Mouse (Mus musculus): Measurements from ENCODE around the gene Trp53. TPM values are rescaled to one million over a fixed set of nuclear protein-coding genes. Genes with fewer than 3 reads are reported as not detected.

Gene Trp53
- polyA plus RNA-seq, 1 experiment from 2014 or later: 219 TPM

GRCm38 (mm10) chr11:69601768-69602167 lies 21.6 kb downstream of the Trp53 start:
- Histone ChIP-seq H3K36me3 (ENCODE audit: control insufficient read depth, insufficient read depth, low read length) (no peaks in the 10 kb centered on the region), H3K9me3 (ENCODE audit: control insufficient read depth, low read length) (no peaks in the 10 kb centered on the region), H3K9ac (ENCODE audit: low read depth, low read length) (no peak overlapping the region), H3K4me3 (ENCODE audit: low read length) (no peak overlapping the region), H3K27ac (ENCODE audit: low read depth, low read length) (no peak overlapping the region), H3K27me3 (ENCODE audit: control insufficient read depth, insufficient read depth, low read length) (peaks cover 7% of the 10 kb centered on the region; the same call in 1 of the 2 replicates), H3K4me2 (replicated peaks; ENCODE audit: low read depth, low read length) (no peak overlapping the region), H3K4me1 (ENCODE audit: control insufficient read depth, insufficient read depth, low read length) (peaks cover 34% of the 10 kb centered on the region)
- no peak for ATAC-seq (ENCODE audit: low FRiP score, low TSS enrichment)
- WGBS: 79% methylated on average over 3 of the region's 3 CpGs

- Histone ChIP-seq H3K27me3 (ENCODE audit: control insufficient read depth, insufficient read depth, low read length) (peaks cover 7% of the 10 kb centered on the region; the same call in 1 of the 2 replicates), H3K4me3 (ENCODE audit: low read length) (no peak overlapping the region), H3K9me3 (ENCODE audit: control insufficient read depth, low read length) (no peaks in the 10 kb centered on the region), H3K4me2 (replicated peaks; ENCODE audit: low read depth, low read length) (no peak overlapping the region), H3K9ac (ENCODE audit: low read depth, low read length) (no peak overlapping the region), H3K36me3 (ENCODE audit: control insufficient read depth, insufficient read depth, low read length) (no peaks in the 10 kb centered on the region), H3K4me1 (ENCODE audit: control insufficient read depth, insufficient read depth, low read length) (peaks cover 34% of the 10 kb centered on the region), H3K27ac (ENCODE audit: low read depth, low read length) (no peak overlapping the region)
- 69% methylated on average over 8 of the region's 8 CpGs for WGBS
- no peak for ATAC-seq (ENCODE audit: low FRiP score, low TSS enrichment)
Observed at GRCm38 (mm10) chr11:69603516-69603915, 23.4 kb downstream of the Trp53 start.

- 60% methylated on average over 3 of the region's 3 CpGs for WGBS
- ATAC-seq (ENCODE audit: low FRiP score, low TSS enrichment): no peak
- Histone ChIP-seq H3K36me3 (ENCODE audit: control insufficient read depth, insufficient read depth, low read length) (no peaks in the 10 kb centered on the region), H3K4me1 (ENCODE audit: control insufficient read depth, insufficient read depth, low read length) (peaks cover 34% of the 10 kb centered on the region), H3K4me3 (ENCODE audit: low read length) (peak overlapping the region; percentile 62), H3K9ac (ENCODE audit: low read depth, low read length) (0 out of 2 replicates have a peak overlapping the region, but pooled peaks have one; percentile 63), H3K27ac (ENCODE audit: low read depth, low read length) (no peak overlapping the region), H3K27me3 (ENCODE audit: control insufficient read depth, insufficient read depth, low read length) (peaks cover 7% of the 10 kb centered on the region; the same call in 1 of the 2 replicates), H3K4me2 (replicated peaks; ENCODE audit: low read depth, low read length) (peak overlapping the region; percentile 99), H3K9me3 (ENCODE audit: control insufficient read depth, low read length) (no peaks in the 10 kb centered on the region)
Observed at GRCm38 (mm10) chr11:69604347-69604746, 24.2 kb downstream of the Trp53 start.

- peak overlapping the region; percentile 99 for H3K4me2 ChIP-seq (replicated peaks; ENCODE audit: low read depth, low read length)
- peaks cover 29% of the 10 kb centered on the region for H3K4me1 ChIP-seq (ENCODE audit: control insufficient read depth, insufficient read depth, low read length)
- WGBS: 0% methylated on average over 58 of the region's 73 CpGs
- ATAC-seq (ENCODE audit: low FRiP score, low TSS enrichment): 0 out of 2 replicates have a peak, but pooled peaks have one; percentile 25
- H3K9me3 ChIP-seq (ENCODE audit: control insufficient read depth, low read length): no peaks in the 10 kb centered on the region
- H3K36me3 ChIP-seq (ENCODE audit: control insufficient read depth, insufficient read depth, low read length): no peaks in the 10 kb centered on the region
- 0 out of 2 replicates have a peak overlapping the region, but pooled peaks have one; percentile 4 for H3K27ac ChIP-seq (ENCODE audit: low read depth, low read length)
- peak overlapping the region; percentile 63 for H3K9ac ChIP-seq (ENCODE audit: low read depth, low read length)
- peak overlapping the region; percentile 62 for H3K4me3 ChIP-seq (ENCODE audit: low read length)
- peaks cover 7% of the 10 kb centered on the region; the same call in 1 of the 2 replicates for H3K27me3 ChIP-seq (ENCODE audit: control insufficient read depth, insufficient read depth, low read length)
Observed at GRCm38 (mm10) chr11:69604795-69605664, 24.9 kb downstream of the Trp53 start.

- 0 out of 2 replicates have a peak within 1 kb of the TSS, but pooled peaks have one; percentile 4 for H3K27ac ChIP-seq (ENCODE audit: low read depth, low read length)
- WGBS: 3% methylated on average over 32 of the region's 32 CpGs
Observed at GRCm38 (mm10) chr11:69605726-69606490, 25.7 kb downstream of the Trp53 start, which contains the start of gene Atp1b2. TSS of gene Atp1b2 (minus strand) at chr11:69605942.

GRCm38 (mm10) chr11:69606491-69606795 lies 26.3 kb downstream of the Trp53 start:
- ATAC-seq (ENCODE audit: low FRiP score, low TSS enrichment): no peak
- H3K9ac ChIP-seq (ENCODE audit: low read depth, low read length): peak overlapping the region; percentile 24; the same call in 1 of the 2 replicates
- peaks cover 19% of the 10 kb centered on the region for H3K4me1 ChIP-seq (ENCODE audit: control insufficient read depth, insufficient read depth, low read length)
- H3K27me3 ChIP-seq (ENCODE audit: control insufficient read depth, insufficient read depth, low read length): peaks cover 7% of the 10 kb centered on the region; the same call in 1 of the 2 replicates
- peak overlapping the region; percentile 99 for H3K4me2 ChIP-seq (replicated peaks; ENCODE audit: low read depth, low read length)
- H3K4me3 ChIP-seq (ENCODE audit: low read length): peak overlapping the region; percentile 62; the same call in 1 of the 2 replicates
- WGBS: 59% methylated on average over 2 of the region's 2 CpGs
- no peaks in the 10 kb centered on the region for H3K9me3 ChIP-seq (ENCODE audit: control insufficient read depth, low read length)
- H3K27ac ChIP-seq (ENCODE audit: low read depth, low read length): no peak overlapping the region
- H3K36me3 ChIP-seq (ENCODE audit: control insufficient read depth, insufficient read depth, low read length): no peaks in the 10 kb centered on the region

More at GRCm38 (mm10) chr11:69605726-69606490, 25.7 kb downstream of the Trp53 start, which contains the start of gene Atp1b2:
- Histone ChIP-seq H3K4me1 (ENCODE audit: control insufficient read depth, insufficient read depth, low read length) (peaks cover 20% of the 10 kb centered on the region), H3K9ac (ENCODE audit: low read depth, low read length) (peak within 1 kb of the TSS; percentile 63), H3K4me3 (ENCODE audit: low read length) (peak within 1 kb of the TSS; percentile 62), H3K36me3 (ENCODE audit: control insufficient read depth, insufficient read depth, low read length) (no peaks in the 10 kb centered on the region), H3K4me2 (replicated peaks; ENCODE audit: low read depth, low read length) (peak within 1 kb of the TSS; percentile 99), H3K27me3 (ENCODE audit: control insufficient read depth, insufficient read depth, low read length) (peaks cover 7% of the 10 kb centered on the region; the same call in 1 of the 2 replicates), H3K9me3 (ENCODE audit: control insufficient read depth, low read length) (no peaks in the 10 kb centered on the region)
- ATAC-seq (ENCODE audit: low FRiP score, low TSS enrichment): peak; percentile 91

GRCm38 (mm10) chr11:69606832-69607231 lies 26.7 kb downstream of the Trp53 start:
- 95% methylated on average over 2 of the region's 2 CpGs for WGBS
- no peaks in the 10 kb centered on the region for H3K9me3 ChIP-seq (ENCODE audit: control insufficient read depth, low read length)
- peaks cover 19% of the 10 kb centered on the region for H3K4me1 ChIP-seq (ENCODE audit: control insufficient read depth, insufficient read depth, low read length)
- peaks cover 7% of the 10 kb centered on the region; the same call in 1 of the 2 replicates for H3K27me3 ChIP-seq (ENCODE audit: control insufficient read depth, insufficient read depth, low read length)
- H3K36me3 ChIP-seq (ENCODE audit: control insufficient read depth, insufficient read depth, low read length): no peaks in the 10 kb centered on the region
- H3K9ac ChIP-seq (ENCODE audit: low read depth, low read length): no peak overlapping the region
- no peak overlapping the region for H3K4me3 ChIP-seq (ENCODE audit: low read length)
- no peak overlapping the region for H3K4me2 ChIP-seq (replicated peaks; ENCODE audit: low read depth, low read length)
- no peak for ATAC-seq (ENCODE audit: low FRiP score, low TSS enrichment)
- no peak overlapping the region for H3K27ac ChIP-seq (ENCODE audit: low read depth, low read length)

- WGBS: 91% methylated on average over 3 of the region's 3 CpGs
- Histone ChIP-seq H3K9me3 (ENCODE audit: control insufficient read depth, low read length) (no peaks in the 10 kb centered on the region), H3K4me2 (replicated peaks; ENCODE audit: low read depth, low read length) (no peak overlapping the region), H3K4me3 (ENCODE audit: low read length) (no peak overlapping the region), H3K27ac (ENCODE audit: low read depth, low read length) (no peak overlapping the region), H3K4me1 (ENCODE audit: control insufficient read depth, insufficient read depth, low read length) (peaks cover 17% of the 10 kb centered on the region), H3K36me3 (ENCODE audit: control insufficient read depth, insufficient read depth, low read length) (no peaks in the 10 kb centered on the region), H3K9ac (ENCODE audit: low read depth, low read length) (no peak overlapping the region), H3K27me3 (ENCODE audit: control insufficient read depth, insufficient read depth, low read length) (peaks cover 7% of the 10 kb centered on the region; the same call in 1 of the 2 replicates)
- no peak for ATAC-seq (ENCODE audit: low FRiP score, low TSS enrichment)
Observed at GRCm38 (mm10) chr11:69608525-69608924, 28.4 kb downstream of the Trp53 start.
